Mouse (Mus musculus) heart, postnatal 0 days (tissue): ENCODE measurements around the gene Als2cr12.
"Not testable (repeated sequence)": the region's sequence is repeated elsewhere in the genome, so short reads cannot be mapped to it uniquely, and the experiment has no call there.

Source experiments
- CTCF ChIP-seq: IDR thresholded peaks from 2 replicates; pipeline ENCODE4 v1.5.1; 2016; ENCODE audit warnings: antibody characterized with exemption, control low read depth, low read depth
- EP300 ChIP-seq: IDR thresholded peaks from 2 replicates; pipeline ENCODE4 v1.6.1; 2016; ENCODE audit warnings: antibody characterized with exemption, low read depth

DNA sequence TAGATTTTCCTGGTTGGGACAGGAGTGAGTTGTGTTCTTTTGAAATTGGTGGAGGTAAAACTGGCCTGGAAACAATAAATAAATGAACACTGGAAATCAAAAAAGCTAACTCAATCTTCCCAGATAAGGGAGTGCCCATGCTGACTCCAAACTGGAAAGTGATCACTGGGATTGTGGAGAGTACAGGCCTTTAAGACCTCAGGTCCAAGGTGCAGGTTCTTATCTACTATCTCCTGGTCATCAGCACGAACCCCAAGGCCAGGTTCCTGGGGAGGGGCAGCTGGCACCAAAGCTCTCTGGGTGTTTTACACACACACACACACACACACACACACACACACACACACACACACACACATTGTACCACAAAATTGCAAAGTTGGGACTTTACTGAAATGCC lies 4.1 kb downstream of the Als2cr12 start:
- TF ChIP-seq CTCF, EP300: not testable (repeated sequence)
